Mouse (Mus musculus) intestine, embryonic 14.5 days (tissue): ENCODE measurements around the gene Ogfod3. TPM values are rescaled to one million over a fixed set of nuclear protein-coding genes. Genes with fewer than 3 reads are reported as not detected.

Experiments used
- ATAC-seq: fragments of 200-750 bp; cut with Nextera tagmentation; replicated peaks from 2 replicates; pipeline ENCODE4 v1.8.0; 2017; ENCODE audit warnings: low read depth, moderate number of reproducible peaks, moderate TSS enrichment, moderate library complexity; ENCODE audit not compliant: low FRiP score, low TSS enrichment
- DNase-seq: peaks from one replicate; pipeline ENCODE4 v3.0.0-alpha.2; 2018; ENCODE audit warnings: low spot score
- H3K27ac ChIP-seq: fragments of 300-500 bp; sonication (generic); 2 replicates; pipeline ENCODE4 v1.5.1; 2014; ENCODE audit warnings: low read depth, mild to moderate bottlenecking, control low read depth
- H3K27me3 ChIP-seq: fragments of 300-500 bp; sonication (generic); replicated peaks from 2 replicates; pipeline ENCODE4 v1.6.1; 2014; ENCODE audit warnings: low read length, control low read depth; ENCODE audit not compliant: control insufficient read depth, insufficient read depth
- H3K36me3 ChIP-seq: fragments of 300-500 bp; sonication (generic); 2 replicates; pipeline ENCODE4 v1.6.1; 2014; ENCODE audit warnings: low read length, control low read depth; ENCODE audit not compliant: control insufficient read depth, insufficient read depth
- H3K4me1 ChIP-seq: fragments of 300-500 bp; sonication (generic); replicated peaks from 2 replicates; pipeline ENCODE4 v1.6.1; 2014; ENCODE audit warnings: low read length, control low read depth, mixed read lengths; ENCODE audit not compliant: control insufficient read depth, insufficient read depth
- H3K4me2 ChIP-seq: fragments of 300-500 bp; sonication (generic); 2 replicates; pipeline ENCODE4 v1.6.1; 2014; ENCODE audit warnings: low read length
- H3K4me3 ChIP-seq: fragments of 300-500 bp; sonication (generic); 2 replicates; pipeline ENCODE4 v1.5.1; 2014; ENCODE audit warnings: low read depth, low read length, control low read depth, mixed read lengths
- H3K9ac ChIP-seq: fragments of 300-500 bp; sonication (generic); 2 replicates; pipeline ENCODE4 v1.6.1; 2014; ENCODE audit warnings: mild to moderate bottlenecking, low read length
- H3K9me3 ChIP-seq: fragments of 300-500 bp; sonication (generic); 2 replicates; pipeline ENCODE4 v1.6.1; 2016; ENCODE audit warnings: low read length, control low read depth; ENCODE audit not compliant: control insufficient read depth
- WGBS: fragments of 180-500 bp; shearing (Covaris S2); extraction: QIAGEN DNeasy Blood & Tissue Kit; methylation state at CpG from one replicate; pipeline ENCODE4 v1.1.7; 2014; 5-methylcytosine and 5-hydroxymethylcytosine counted together
- polyA plus RNA-seq: library from polyadenylated mRNA; unstranded; fragments of >200 nt; fragmentation: Nextera tagmentation; extraction: Ambion mirVana; gene quantifications from 2 replicates; pipeline ENCODE4 v1.2.1, GENCODE M21; 2014

Gene Ogfod3
- polyA plus RNA-seq = 32.3 and 32.9 TPM in 2 replicates

DNA sequence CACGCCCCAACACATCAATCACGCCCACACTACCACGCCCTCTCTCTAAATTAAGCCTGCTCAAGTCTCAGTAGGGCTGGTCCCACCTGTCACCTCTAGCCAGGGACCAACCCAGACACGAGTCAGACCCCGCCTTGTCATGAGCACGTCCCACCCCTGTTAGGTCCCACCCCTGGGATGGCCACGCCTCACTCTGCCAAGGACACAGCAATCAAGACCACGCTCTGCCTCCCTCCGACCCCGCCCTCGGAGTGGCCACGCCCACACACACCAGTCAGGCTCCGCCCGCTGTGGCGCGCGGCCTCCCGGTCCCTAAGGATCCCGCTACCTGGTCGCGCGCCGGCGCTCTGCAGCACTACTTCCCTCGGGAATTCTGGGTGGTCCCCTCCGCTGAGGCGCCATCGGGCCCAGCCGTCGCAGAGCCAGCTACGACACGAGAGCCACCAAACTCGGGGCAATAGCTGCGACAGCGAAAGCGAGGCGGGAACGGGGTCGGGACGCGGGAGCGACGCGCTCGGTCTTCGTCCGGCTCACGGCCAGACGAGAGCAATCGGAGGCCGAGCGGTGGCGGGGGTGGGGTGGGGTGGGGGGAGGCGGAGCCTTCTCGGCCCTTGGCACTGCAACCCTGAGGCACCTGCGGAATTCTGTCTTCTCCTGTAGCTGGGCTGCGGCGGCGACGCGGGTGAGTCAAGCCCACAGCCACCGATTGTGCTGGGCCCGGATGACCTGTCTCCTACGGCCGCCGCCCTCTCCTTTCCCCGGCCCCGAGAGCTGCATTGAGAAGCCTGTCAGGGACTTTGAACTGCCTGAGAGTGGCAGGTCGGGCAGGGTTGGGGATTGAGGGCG, at the start of gene Ogfod3, which contains the start of gene Hexdc:
Gene Ogfod3, minus strand, starts transcription at position 551 of the 846 bp plus-strand sequence.
Gene Hexdc, plus strand, starts transcription at position 273 of the 846 bp plus-strand sequence.
- no peaks in the 10 kb centered on the region for H3K27me3 ChIP-seq
- H3K36me3 ChIP-seq = peaks cover 20% of the 10 kb centered on the region
- peak within 1 kb of the TSS; percentile 67 for H3K9ac ChIP-seq
- WGBS = under 1% methylated on average over 65 of the region's 70 CpGs
- H3K4me1 ChIP-seq = peaks cover 12% of the 10 kb centered on the region; the same call in 1 of the 2 replicates
- peak within 1 kb of the TSS; percentile 83 for H3K4me3 ChIP-seq
- ATAC-seq (peak; percentile 99), DNase-seq (peak; percentile 99)
- peak within 1 kb of the TSS; percentile 71 for H3K4me2 ChIP-seq
- peak within 1 kb of the TSS; percentile 81; the same call in 1 of the 2 replicates for H3K27ac ChIP-seq
- no peaks in the 10 kb centered on the region for H3K9me3 ChIP-seq

DNA sequence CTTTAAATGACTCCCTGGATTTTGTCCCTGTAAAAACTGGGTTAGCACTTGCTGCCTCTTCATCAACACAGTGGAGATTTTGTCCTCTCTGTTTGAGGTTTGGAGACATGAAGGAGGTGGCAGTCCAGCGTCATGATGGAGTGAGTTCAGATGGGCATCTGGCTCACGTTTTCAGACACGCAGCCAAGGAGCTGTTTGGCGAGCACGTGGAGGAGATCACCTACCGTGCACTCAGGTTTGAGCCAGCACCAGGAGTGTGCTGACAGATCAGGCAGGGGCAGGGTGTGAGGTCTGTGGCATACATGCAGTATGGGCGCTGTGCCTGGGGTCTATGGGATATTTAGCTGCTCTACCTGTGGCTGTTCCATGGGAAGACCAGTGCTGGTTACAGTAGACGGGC, 45.7 kb upstream of the Ogfod3 start:
- no peak for ATAC-seq
- peaks cover 97% of the 10 kb centered on the region for H3K36me3 ChIP-seq

DNA sequence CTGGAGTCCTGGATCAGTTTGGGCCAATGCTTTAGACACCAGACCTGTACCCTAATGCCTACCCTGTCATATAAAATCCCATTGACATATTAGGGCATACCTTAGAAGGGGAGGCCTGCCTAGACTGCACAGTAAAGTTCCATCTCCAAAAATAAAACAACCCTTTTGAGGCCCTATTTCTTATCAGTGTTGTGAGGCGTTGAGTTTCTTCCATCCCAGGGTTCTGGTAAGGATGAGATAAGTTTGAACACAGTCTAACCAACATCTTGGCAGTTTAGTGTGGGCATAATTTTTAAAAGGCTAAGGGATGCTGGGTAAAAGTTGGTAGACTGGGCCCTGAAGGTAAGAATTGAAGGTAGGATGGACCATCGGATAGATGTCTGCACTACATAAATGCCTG, 35.2 kb upstream of the Ogfod3 start:
- WGBS = 94% methylated on average over 2 of the region's 2 CpGs
- Histone ChIP-seq H3K9ac (no peak overlapping the region), H3K27ac (no peak overlapping the region), H3K4me3 (no peak overlapping the region), H3K4me1 (peaks cover 15% of the 10 kb centered on the region), H3K27me3 (no peaks in the 10 kb centered on the region), H3K9me3 (no peaks in the 10 kb centered on the region), H3K4me2 (no peak overlapping the region), H3K36me3 (peaks cover 47% of the 10 kb centered on the region)
- DNase-seq (no peak), ATAC-seq (no peak)

More for the DNA sequence above, 45.7 kb upstream of the Ogfod3 start:
- no peak overlapping the region for H3K4me3 ChIP-seq
- H3K27me3 ChIP-seq = no peaks in the 10 kb centered on the region
- WGBS = 86% methylated on average over 8 of the region's 8 CpGs
- H3K4me2 ChIP-seq = no peak overlapping the region
- H3K9ac ChIP-seq = no peak overlapping the region
- DNase-seq = no peak
- no peak overlapping the region for H3K27ac ChIP-seq
- H3K4me1 ChIP-seq = no peaks in the 10 kb centered on the region
- H3K9me3 ChIP-seq = no peaks in the 10 kb centered on the region

DNA sequence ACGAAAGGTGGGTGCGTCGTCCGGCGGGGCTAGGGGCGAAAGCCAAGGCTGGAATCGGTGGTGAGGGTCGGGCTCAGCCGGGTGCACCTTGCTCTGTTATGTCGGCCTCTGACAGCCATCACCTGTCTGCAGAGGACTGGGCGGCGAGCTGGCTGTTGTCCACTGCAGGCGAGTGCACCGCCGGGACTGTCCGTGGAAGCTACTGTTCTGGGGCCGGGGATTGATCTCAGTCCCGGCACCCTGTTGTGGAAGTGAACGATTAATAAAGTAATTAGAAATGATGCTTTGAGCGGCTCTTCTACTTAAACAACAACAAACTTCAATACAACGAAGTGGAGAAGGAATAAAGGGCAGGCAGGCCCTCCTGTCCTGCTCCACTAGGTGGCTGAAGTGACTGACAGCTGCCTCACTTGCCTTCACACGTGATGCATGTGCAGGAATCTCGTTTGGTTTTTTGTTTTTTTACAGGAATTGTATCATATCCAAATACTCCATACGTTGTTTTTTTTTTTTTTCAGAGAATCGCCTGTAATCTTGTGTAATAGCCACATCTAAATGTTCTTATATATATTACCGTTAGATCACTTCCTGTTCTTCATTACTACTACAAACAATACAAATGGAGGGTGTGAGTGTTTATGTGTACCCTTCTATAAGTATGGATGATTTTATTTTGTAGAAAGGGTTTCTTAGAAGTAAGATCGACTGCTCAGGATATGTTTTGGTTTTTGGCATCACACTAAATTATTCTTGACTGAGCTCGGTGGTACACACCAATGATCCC, 33.0 kb upstream of the Ogfod3 start:
- Histone ChIP-seq H3K4me1 (peaks cover 15% of the 10 kb centered on the region), H3K4me3 (peak overlapping the region; percentile 73), H3K27ac (peak overlapping the region; percentile 99), H3K9me3 (no peaks in the 10 kb centered on the region), H3K9ac (peak overlapping the region; percentile 72), H3K4me2 (peak overlapping the region; percentile 62), H3K36me3 (peaks cover 28% of the 10 kb centered on the region), H3K27me3 (no peaks in the 10 kb centered on the region)
- 4% methylated on average over 28 of the region's 28 CpGs for WGBS
- peak; percentile 65 for ATAC-seq
- DNase-seq = no peak

DNA sequence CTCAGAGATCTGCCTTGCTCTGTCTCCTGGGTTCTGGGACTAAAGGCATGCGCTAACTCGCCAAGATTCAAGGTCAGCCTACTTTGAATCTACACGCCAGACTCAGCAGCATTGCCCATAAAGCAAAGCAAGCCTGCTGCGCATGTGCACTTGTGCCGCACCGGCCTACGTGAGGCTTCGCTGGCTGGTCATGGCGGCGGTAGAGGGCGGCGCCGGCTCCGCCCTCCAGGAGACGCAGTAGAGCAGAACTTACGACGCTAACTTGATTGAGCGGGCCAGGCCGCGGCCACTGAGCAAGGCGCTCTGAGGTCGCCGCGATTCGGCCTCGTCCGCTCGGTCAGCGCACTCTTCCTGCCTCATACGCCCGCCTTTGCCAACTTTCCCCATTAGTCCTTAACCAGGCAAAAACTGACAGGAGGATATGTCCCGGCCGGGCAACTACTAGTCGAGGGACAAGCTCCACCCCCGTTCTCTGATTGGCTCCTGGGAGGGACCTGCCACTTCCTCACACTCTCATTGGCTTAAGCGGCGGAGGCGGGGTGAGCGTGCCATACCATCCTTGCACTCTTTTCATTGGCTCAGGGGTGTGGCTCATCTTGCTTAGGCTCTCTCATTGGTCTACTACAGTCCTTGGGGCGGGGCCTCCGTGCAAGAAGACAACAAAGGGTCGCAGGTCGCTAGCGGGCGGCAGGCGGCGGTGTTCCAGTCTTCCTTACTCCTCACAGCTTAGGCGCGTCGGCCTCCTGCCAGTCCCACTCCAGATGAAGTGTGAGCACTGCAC, 32.2 kb upstream of the Ogfod3 start, which contains the start of gene Narf:
Gene Narf, plus strand, starts transcription at position 690 of the 781 bp plus-strand sequence.
- H3K27me3 ChIP-seq = no peaks in the 10 kb centered on the region
- peak within 1 kb of the TSS; percentile 62 for H3K4me2 ChIP-seq
- H3K4me3 ChIP-seq = peak within 1 kb of the TSS; percentile 73
- H3K9me3 ChIP-seq = no peaks in the 10 kb centered on the region
- H3K36me3 ChIP-seq = peaks cover 20% of the 10 kb centered on the region
- ATAC-seq (peak; percentile 100), DNase-seq (peak; percentile 99)
- H3K9ac ChIP-seq = peak within 1 kb of the TSS; percentile 72
- H3K27ac ChIP-seq = peak within 1 kb of the TSS; percentile 99
- under 1% methylated on average over 50 of the region's 50 CpGs for WGBS
- peaks cover 15% of the 10 kb centered on the region for H3K4me1 ChIP-seq

DNA sequence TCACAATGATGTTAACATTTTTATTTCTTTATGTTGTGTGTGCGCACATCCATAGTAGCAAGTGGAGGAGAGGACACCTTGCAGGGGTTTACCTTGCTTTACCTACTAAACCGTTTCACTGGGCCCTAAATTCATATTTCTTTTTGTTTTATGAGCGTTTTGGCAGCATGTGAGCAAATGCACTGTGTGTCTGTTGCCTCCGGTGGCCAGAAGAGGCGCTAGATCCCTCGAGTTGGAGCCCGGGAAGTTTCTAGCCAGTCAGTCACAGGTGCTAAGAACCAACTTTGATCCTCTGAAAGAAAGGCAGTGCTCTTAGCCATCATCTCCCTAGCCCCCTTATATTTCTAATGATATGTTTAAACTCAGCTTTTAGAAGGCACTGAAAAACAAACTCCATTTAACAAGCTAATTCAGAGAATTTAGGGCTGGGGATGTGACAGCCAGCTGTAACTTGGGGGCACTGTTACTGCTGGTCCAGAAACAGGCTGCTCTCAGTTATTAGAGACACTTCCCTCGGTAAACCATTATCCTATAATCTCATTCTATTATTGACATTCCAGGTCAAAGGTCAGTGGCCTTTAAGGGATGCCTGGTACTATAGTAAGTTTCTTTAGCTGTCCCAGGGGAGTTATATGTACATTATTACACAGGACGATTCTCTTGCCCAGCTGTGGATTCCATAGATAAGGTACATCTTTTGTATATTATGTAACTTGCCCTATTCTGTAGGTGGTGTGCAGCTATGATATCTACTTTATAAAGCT, 31.1 kb upstream of the Ogfod3 start:
- WGBS = 25% methylated on average over 9 of the region's 9 CpGs
- H3K27me3 ChIP-seq = no peaks in the 10 kb centered on the region
- H3K4me2 ChIP-seq = peak overlapping the region; percentile 52
- ATAC-seq (no peak), DNase-seq (no peak)
- H3K9me3 ChIP-seq = no peaks in the 10 kb centered on the region
- peak overlapping the region; percentile 99 for H3K27ac ChIP-seq
- H3K36me3 ChIP-seq = peaks cover 16% of the 10 kb centered on the region; the same call in 1 of the 2 replicates
- H3K4me3 ChIP-seq = no peak overlapping the region
- no peak overlapping the region for H3K9ac ChIP-seq
- H3K4me1 ChIP-seq = peaks cover 15% of the 10 kb centered on the region

DNA sequence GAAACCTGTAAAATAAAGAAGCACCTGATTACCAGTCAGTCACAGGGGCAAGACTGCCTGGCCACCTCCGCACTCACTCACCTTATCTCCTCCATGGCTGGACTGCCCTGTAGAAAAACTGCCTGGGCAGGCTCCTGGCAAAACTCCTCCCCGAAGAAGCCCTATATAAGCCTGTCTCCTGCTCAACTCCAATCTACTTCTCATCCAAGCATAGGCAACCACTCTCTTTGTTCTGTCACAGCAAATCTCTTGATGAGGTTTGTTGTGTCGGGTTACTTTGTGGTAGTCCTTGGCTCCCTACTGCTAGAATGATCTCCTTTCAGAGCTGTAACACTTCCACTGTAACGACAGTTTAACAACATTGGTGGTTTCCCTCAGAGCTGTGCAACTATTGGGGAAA, 28.2 kb upstream of the Ogfod3 start:
- 29% methylated on average over 4 of the region's 4 CpGs for WGBS
- no peak overlapping the region for H3K4me3 ChIP-seq
- no peaks in the 10 kb centered on the region for H3K27me3 ChIP-seq
- H3K4me2 ChIP-seq = no peak overlapping the region
- ATAC-seq = no peak
- no peaks in the 10 kb centered on the region for H3K9me3 ChIP-seq
- H3K9ac ChIP-seq = no peak overlapping the region
- no peaks in the 10 kb centered on the region for H3K36me3 ChIP-seq
- H3K27ac ChIP-seq = no peak overlapping the region
- no peak for DNase-seq
- peaks cover 15% of the 10 kb centered on the region for H3K4me1 ChIP-seq
